Mouse (Mus musculus): ENCODE data around the gene Hdgfl3.

GRCm38 (mm10) chr7:81954208-81954846 lies 20.1 kb upstream of the Hdgfl3 start:
- no peak for TF ChIP-seq CHD2 (IDR thresholded peaks at IDR 0.05; ENCODE audit: low read depth, low read length)
- TF ChIP-seq HCFC1 (IDR thresholded peaks at IDR 0.05; ENCODE audit: borderline replicate concordance, insufficient read depth, low read length): no peak
